Mouse (Mus musculus): Measurements from ENCODE around the gene Gsx1. TPM values are rescaled to one million over a fixed set of nuclear protein-coding genes. Genes with fewer than 3 reads are reported as not detected.

Gsx1 gene
- polyA plus RNA-seq, 1 experiment from 2014 or later: not detected

- 1% methylated on average over 7 of the region's 7 CpGs for WGBS
- no peak for ATAC-seq (replicated peaks; ENCODE audit: extremely low read depth, insufficient read depth, low FRiP score)
- Histone ChIP-seq H3K27me3 (ENCODE audit: control insufficient read depth, insufficient read depth, low read length) (peaks cover 90% of the 10 kb centered on the region), H3K4me2 (ENCODE audit: low read depth, low read length) (no peak overlapping the region), H3K36me3 (ENCODE audit: control insufficient read depth, insufficient read depth) (no peaks in the 10 kb centered on the region), H3K4me3 (ENCODE audit: low read length) (no peak overlapping the region), H3K9ac (ENCODE audit: low read length) (no peak overlapping the region), H3K4me1 (ENCODE audit: control insufficient read depth, insufficient read depth, low read length) (peaks cover 13% of the 10 kb centered on the region), H3K9me3 (replicated peaks; ENCODE audit: control insufficient read depth, low read length) (no peaks in the 10 kb centered on the region), H3K27ac (ENCODE audit: low read length) (no peak overlapping the region)
These were observed 2.4 kb downstream of the Gsx1 start for GRCm38 (mm10) chr5:147190885-147191284.

- Histone ChIP-seq H3K4me3 (ENCODE audit: low read length) (no peak overlapping the region), H3K27ac (ENCODE audit: low read length) (no peak overlapping the region), H3K4me1 (ENCODE audit: control insufficient read depth, insufficient read depth, low read length) (peaks cover 10% of the 10 kb centered on the region), H3K36me3 (ENCODE audit: control insufficient read depth, insufficient read depth) (no peaks in the 10 kb centered on the region), H3K4me2 (ENCODE audit: low read depth, low read length) (no peak overlapping the region), H3K9ac (ENCODE audit: low read length) (no peak overlapping the region), H3K27me3 (ENCODE audit: control insufficient read depth, insufficient read depth, low read length) (peaks cover 79% of the 10 kb centered on the region), H3K9me3 (replicated peaks; ENCODE audit: control insufficient read depth, low read length) (no peaks in the 10 kb centered on the region)
- WGBS: 2% methylated on average over 24 of the region's 24 CpGs
- ATAC-seq (replicated peaks; ENCODE audit: extremely low read depth, insufficient read depth, low FRiP score): no peak
These were observed 3.5 kb downstream of the Gsx1 start for GRCm38 (mm10) chr5:147191801-147192575.

- no peaks in the 10 kb centered on the region for H3K9me3 ChIP-seq (replicated peaks; ENCODE audit: control insufficient read depth, low read length)
- H3K9ac ChIP-seq (ENCODE audit: low read length): no peak overlapping the region
- ATAC-seq (replicated peaks; ENCODE audit: extremely low read depth, insufficient read depth, low FRiP score): no peak
- peaks cover 73% of the 10 kb centered on the region for H3K27me3 ChIP-seq (ENCODE audit: control insufficient read depth, insufficient read depth, low read length)
- peaks cover 5% of the 10 kb centered on the region for H3K4me1 ChIP-seq (ENCODE audit: control insufficient read depth, insufficient read depth, low read length)
- no peak overlapping the region for H3K4me3 ChIP-seq (ENCODE audit: low read length)
- 3% methylated on average over 9 of the region's 9 CpGs for WGBS
- H3K27ac ChIP-seq (ENCODE audit: low read length): no peak overlapping the region
- H3K4me2 ChIP-seq (ENCODE audit: low read depth, low read length): no peak overlapping the region
- no peaks in the 10 kb centered on the region for H3K36me3 ChIP-seq (ENCODE audit: control insufficient read depth, insufficient read depth)
These were observed 4.1 kb downstream of the Gsx1 start for GRCm38 (mm10) chr5:147192576-147192960.

GRCm38 (mm10) chr5:147204905-147205304 lies 16.4 kb downstream of the Gsx1 start:
- Histone ChIP-seq H3K27me3 (ENCODE audit: control insufficient read depth, insufficient read depth, low read length) (peaks cover 4% of the 10 kb centered on the region; the same call in 1 of the 2 replicates), H3K27ac (ENCODE audit: low read length) (no peak overlapping the region), H3K9ac (ENCODE audit: low read length) (no peak overlapping the region), H3K9me3 (replicated peaks; ENCODE audit: control insufficient read depth, low read length) (no peaks in the 10 kb centered on the region; the same call in 1 of the 2 replicates), H3K4me1 (ENCODE audit: control insufficient read depth, insufficient read depth, low read length) (no peaks in the 10 kb centered on the region), H3K4me2 (ENCODE audit: low read depth, low read length) (no peak overlapping the region), H3K4me3 (ENCODE audit: low read length) (no peak overlapping the region), H3K36me3 (ENCODE audit: control insufficient read depth, insufficient read depth) (no peaks in the 10 kb centered on the region)
- no peak for ATAC-seq (replicated peaks; ENCODE audit: extremely low read depth, insufficient read depth, low FRiP score)
- WGBS: 20% methylated on average over 6 of the region's 6 CpGs

- no peak overlapping the region for H3K27ac ChIP-seq (ENCODE audit: low read length)
- H3K27me3 ChIP-seq (ENCODE audit: control insufficient read depth, insufficient read depth, low read length): no peaks in the 10 kb centered on the region
- H3K9me3 ChIP-seq (replicated peaks; ENCODE audit: control insufficient read depth, low read length): no peaks in the 10 kb centered on the region; the same call in 1 of the 2 replicates
- ATAC-seq (replicated peaks; ENCODE audit: extremely low read depth, insufficient read depth, low FRiP score): no peak
- 88% methylated on average over 20 of the region's 20 CpGs for WGBS
- no peak overlapping the region for H3K4me3 ChIP-seq (ENCODE audit: low read length)
- H3K36me3 ChIP-seq (ENCODE audit: control insufficient read depth, insufficient read depth): no peaks in the 10 kb centered on the region
- no peak overlapping the region for H3K9ac ChIP-seq (ENCODE audit: low read length)
- no peaks in the 10 kb centered on the region for H3K4me1 ChIP-seq (ENCODE audit: control insufficient read depth, insufficient read depth, low read length)
- H3K4me2 ChIP-seq (ENCODE audit: low read depth, low read length): no peak overlapping the region
These were observed 19.4 kb downstream of the Gsx1 start for GRCm38 (mm10) chr5:147207852-147208251.

- WGBS: 52% methylated on average over 2 of the region's 2 CpGs
- no peaks in the 10 kb centered on the region; the same call in 1 of the 2 replicates for H3K9me3 ChIP-seq (replicated peaks; ENCODE audit: control insufficient read depth, low read length)
- H3K36me3 ChIP-seq (ENCODE audit: control insufficient read depth, insufficient read depth): no peaks in the 10 kb centered on the region
- H3K27me3 ChIP-seq (ENCODE audit: control insufficient read depth, insufficient read depth, low read length): peaks cover under 1% of the 10 kb centered on the region; the same call in 1 of the 2 replicates
- no peak overlapping the region for H3K4me3 ChIP-seq (ENCODE audit: low read length)
- H3K9ac ChIP-seq (ENCODE audit: low read length): no peak overlapping the region
- ATAC-seq (replicated peaks; ENCODE audit: extremely low read depth, insufficient read depth, low FRiP score): no peak
- no peak overlapping the region for H3K4me2 ChIP-seq (ENCODE audit: low read depth, low read length)
- no peak overlapping the region for H3K27ac ChIP-seq (ENCODE audit: low read length)
- no peaks in the 10 kb centered on the region for H3K4me1 ChIP-seq (ENCODE audit: control insufficient read depth, insufficient read depth, low read length)
These were observed 20.0 kb downstream of the Gsx1 start for GRCm38 (mm10) chr5:147208471-147208870.

- Histone ChIP-seq H3K4me3 (ENCODE audit: low read length) (no peak overlapping the region), H3K27me3 (ENCODE audit: control insufficient read depth, insufficient read depth, low read length) (peaks cover 47% of the 10 kb centered on the region), H3K9me3 (replicated peaks; ENCODE audit: control insufficient read depth, low read length) (no peaks in the 10 kb centered on the region), H3K4me2 (ENCODE audit: low read depth, low read length) (no peak overlapping the region), H3K27ac (ENCODE audit: low read length) (no peak overlapping the region), H3K36me3 (ENCODE audit: control insufficient read depth, insufficient read depth) (no peaks in the 10 kb centered on the region), H3K4me1 (ENCODE audit: control insufficient read depth, insufficient read depth, low read length) (no peaks in the 10 kb centered on the region), H3K9ac (ENCODE audit: low read length) (no peak overlapping the region)
- whole genome bisulfite sequencing: 14% methylated on average over 25 of the region's 25 CpGs
- ATAC-seq (replicated peaks; ENCODE audit: extremely low read depth, insufficient read depth, low FRiP score): no peak
These were observed 39.0 kb downstream of the Gsx1 start for GRCm38 (mm10) chr5:147227354-147228112.

- 53% methylated on average over 21 of the region's 21 CpGs for WGBS
- no peak for ATAC-seq (replicated peaks; ENCODE audit: extremely low read depth, insufficient read depth, low FRiP score)
- Histone ChIP-seq H3K27me3 (ENCODE audit: control insufficient read depth, insufficient read depth, low read length) (peaks cover 4% of the 10 kb centered on the region; the same call in 1 of the 2 replicates), H3K4me1 (ENCODE audit: control insufficient read depth, insufficient read depth, low read length) (no peaks in the 10 kb centered on the region), H3K9me3 (replicated peaks; ENCODE audit: control insufficient read depth, low read length) (no peaks in the 10 kb centered on the region), H3K4me3 (ENCODE audit: low read length) (no peak overlapping the region), H3K4me2 (ENCODE audit: low read depth, low read length) (no peak overlapping the region), H3K9ac (ENCODE audit: low read length) (no peak overlapping the region), H3K36me3 (ENCODE audit: control insufficient read depth, insufficient read depth) (no peaks in the 10 kb centered on the region), H3K27ac (ENCODE audit: low read length) (no peak overlapping the region)
These were observed 47.2 kb downstream of the Gsx1 start for GRCm38 (mm10) chr5:147235406-147236309.

Data from heart, embryonic 16.5 days (tissue).